Mouse (Mus musculus) c-Kit-positive CD71-negative TER-119-negative erythroid progenitor cells, embryonic 14.5 days (primary cell): Measurements from ENCODE around the gene Speer4f2.
"Not testable (repeated sequence)": the region's sequence is repeated elsewhere in the genome, so short reads cannot be mapped to it uniquely, and the experiment has no call there.

Source experiments
- DNase-seq: peaks from one replicate; pipeline ENCODE4 v3.0.0-alpha.2; 2013; ENCODE audit warnings: low read depth

Gene Speer4f2

DNA sequence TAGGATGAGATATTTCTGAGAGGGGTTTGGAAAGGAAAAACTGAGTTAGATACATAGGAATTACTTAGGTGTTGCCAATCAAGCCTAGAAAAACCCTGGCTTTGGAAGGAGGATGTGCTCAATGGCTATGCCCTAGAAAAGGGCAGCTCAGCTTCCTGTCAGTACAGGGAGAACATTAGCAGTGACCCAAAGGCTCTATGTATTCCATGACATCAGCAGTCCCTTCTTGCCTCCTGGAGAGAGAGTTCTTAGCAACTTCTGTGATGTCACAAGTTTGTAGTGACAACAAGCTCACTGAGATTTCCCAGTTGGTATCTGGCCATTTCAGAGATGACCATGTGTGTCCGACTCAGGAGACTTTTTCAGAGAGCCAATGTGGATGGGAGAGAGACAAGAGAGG, at the start of gene Speer4f2:
Speer4f2 (plus strand) TSS at position 301 of the 400 bp plus-strand sequence.
- DNase-seq = not testable (repeated sequence)

GRCm38 (mm10) chr5:17328946-17329566, 43.9 kb upstream of the Speer4f2 start:
- DNase-seq = no peak

DNA sequence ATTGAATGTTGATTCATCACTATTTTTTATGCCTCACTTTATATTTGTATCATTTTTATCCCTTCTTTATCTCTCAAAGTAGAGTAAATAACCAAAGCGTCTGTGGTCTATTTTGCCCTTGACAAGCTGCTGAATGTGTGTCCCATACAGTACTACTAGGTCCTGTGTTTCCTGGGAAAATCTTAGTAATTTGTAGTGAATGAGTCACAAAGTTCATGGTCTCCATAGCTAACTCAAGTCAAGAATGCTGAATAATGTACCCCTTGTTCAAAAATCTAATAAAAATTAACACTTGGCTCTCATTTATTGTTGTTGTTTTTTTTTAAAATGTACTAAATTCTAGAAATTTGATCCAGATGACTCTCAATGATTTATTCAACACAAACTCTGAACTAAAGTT, 38.1 kb upstream of the Speer4f2 start:
- no peak for DNase-seq

- DNase-seq = not testable (repeated sequence)
These were observed 27.2 kb upstream of the Speer4f2 start for GRCm38 (mm10) chr5:17345741-17346140.

DNA sequence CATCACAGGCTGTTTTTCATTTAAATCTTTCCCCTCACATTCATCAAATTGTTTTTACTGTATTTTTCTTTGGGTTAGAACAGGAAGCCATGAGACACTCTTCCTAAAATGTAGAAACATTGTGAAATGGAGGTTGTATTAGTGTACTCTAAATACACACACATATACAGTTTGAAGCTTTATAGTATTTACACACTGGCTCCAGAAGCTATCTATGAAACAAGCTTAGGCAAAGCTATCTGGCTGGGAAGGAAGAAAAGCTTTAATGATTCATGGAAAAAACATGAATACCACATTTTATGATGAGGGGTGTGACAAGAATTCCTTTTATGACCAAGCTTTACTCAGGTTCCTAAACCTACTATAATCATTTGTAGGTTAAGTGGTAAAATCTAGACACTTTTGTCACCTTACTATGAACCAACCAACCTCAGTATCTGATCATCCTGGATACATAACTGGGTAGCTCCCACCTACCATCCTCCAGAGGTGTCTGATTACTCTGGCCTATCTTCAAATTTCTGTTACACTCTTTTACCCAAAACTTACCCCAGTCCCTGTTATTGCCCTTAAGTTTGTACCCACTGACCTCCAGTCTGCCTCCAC, 13.5 kb upstream of the Speer4f2 start:
- no peak for DNase-seq

DNA sequence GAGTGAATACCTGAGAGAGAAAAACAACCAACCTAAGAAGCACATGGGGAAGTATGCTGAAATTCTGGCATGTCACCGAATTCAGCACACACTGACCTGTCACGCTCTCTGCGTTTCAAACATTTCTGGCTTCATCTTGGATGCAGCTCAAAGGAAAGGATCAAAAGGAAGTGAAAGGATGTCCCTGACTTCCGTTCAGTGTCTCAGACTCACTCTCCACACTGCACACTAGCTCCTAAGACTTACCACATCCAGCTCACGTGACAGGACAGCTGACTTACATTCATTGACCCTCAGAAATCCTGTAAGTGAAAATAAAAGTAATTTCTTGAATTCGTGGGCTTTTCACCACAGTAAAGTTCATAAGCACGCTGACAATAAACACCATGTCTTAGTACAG, 16.9 kb downstream of the Speer4f2 start:
- DNase-seq = no peak

DNA sequence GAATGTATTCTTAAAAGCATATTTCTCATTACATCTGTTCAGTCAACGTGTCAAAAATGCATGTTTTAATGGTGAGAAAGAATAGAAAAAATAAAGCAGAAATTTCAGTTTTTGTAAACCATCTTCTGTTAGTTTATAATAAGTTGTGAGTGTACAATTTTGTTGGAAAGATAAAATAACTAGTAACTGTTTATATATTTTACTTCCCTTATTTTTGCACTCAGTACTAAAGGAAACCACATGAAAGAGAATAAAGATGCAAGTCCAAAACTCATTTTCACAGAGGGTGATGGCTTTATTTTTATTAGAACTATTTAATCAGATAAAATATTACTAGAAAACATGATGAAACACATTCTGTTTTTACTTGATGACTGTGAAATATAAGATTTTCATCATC, 18.2 kb downstream of the Speer4f2 start:
- DNase-seq = no peak

DNA sequence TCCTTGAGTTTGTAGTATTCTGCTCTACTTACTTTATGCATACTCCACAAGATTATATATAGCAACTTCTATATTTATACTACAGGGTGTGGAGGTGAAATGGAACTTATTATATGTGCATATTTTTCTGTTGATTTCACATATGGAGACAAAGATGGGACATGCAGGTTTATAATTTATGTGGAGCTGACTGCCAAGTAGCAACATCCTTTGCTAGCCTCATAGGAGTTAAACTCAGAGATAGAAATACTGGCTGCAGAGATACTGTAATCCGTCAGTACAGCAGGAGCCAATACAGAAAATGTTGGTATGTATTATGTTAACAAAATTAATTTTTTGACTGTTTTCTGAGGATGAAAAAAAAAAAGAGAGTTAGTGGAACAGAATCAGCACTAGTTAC, 27.6 kb downstream of the Speer4f2 start:
- no peak for DNase-seq

DNA sequence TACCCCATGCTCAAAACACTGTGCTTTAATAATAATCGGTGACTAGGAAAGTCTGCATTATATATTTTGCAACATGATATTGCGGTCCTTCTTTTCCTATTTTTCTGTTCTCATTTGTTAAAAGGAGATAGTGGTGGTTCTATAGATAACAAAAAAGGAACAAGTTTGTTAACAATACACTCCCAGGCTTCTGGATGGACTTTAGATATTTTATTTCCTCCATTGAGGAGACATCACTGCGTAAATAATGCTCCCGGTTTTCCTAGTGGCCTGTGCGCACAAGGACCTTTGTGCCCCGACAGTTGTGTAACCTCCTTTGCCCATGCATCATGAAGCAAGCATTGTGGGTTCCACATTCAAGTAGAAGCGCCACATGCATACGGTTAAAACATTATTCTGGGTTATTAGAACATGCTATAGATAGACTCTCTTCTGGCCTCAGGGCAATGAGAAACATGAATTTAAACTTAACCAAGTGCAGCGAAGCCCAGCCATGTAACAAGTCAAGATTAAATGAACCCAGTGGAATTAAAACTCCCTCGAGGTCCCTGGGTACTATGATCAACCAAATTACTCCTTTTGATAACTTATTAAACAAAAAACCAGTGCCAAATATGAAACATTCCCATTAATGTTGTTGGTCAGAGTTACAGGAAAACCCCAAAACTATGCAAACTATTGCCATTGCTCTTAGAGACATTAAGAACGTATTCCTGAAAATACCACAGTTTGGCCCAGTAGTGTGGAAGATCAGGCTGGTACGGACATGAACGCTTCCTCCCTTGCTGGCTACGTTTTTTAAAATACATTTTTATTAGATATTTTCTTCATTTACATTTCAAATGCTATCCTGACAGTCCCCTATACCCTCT, 28.5 kb downstream of the Speer4f2 start:
- no peak for DNase-seq

- no peak for DNase-seq
These were observed 29.5 kb downstream of the Speer4f2 start for GRCm38 (mm10) chr5:17402330-17403125.

DNA sequence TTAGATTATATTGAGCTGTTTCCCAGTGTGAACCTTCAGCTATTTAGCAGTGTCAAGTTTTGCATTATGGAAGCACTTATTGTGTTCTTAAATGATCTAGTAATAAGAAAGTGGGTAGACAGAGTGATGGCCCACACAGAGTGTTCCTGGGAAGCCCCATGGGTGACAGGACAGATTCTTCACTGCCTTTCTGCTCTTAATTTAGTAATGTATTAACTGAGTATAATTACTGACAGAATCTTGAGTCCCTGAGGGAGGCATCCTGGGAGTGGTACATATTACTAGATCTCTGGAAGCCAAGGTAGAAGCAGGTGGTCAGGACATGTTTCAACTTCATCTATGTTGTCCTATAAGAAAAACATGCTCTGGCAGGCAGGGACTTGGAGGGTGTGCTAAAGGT, 30.6 kb downstream of the Speer4f2 start:
- no peak for DNase-seq

GRCm38 (mm10) chr5:17408924-17409660, 36.1 kb downstream of the Speer4f2 start:
- no peak for DNase-seq

DNA sequence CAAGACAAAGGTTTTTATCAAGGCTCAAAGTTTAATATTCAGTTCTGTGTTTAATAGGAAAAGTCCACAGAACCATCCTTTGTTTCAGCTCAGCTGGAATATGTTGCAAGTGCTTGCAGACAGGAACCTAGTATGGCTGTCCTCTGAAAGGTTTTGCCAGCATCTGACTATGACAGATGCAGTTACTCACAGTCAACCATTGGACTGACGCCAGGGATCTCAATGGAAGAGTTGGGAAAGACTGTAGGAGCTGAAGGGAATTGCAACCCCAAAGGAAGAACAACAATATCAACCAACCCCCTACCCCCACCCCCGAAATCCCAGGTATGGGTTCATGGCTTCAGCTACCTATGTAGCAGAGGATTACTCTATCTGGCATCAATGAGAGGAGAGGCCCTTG, 44.2 kb downstream of the Speer4f2 start:
- DNase-seq = no peak

- DNase-seq = no peak
These were observed 46.3 kb downstream of the Speer4f2 start for GRCm38 (mm10) chr5:17419215-17419820.

DNA sequence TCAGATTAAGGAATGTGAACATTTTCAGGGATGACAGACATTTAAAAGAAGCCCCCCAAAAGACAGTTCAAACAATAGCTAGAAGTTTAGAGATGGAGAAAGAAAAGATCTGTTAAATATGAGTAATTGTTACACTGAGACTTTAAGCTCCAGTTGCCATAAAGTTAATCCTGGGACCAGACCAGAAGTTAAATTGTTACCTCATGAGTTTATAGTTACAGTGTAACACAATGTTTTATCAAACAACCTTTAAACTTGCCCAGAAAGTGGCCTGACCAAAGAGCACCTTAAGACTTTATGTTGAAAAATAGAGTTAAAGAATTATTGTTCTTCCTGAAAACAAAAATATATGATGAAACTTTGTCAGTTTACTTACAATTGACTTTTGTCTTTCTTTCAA, 46.9 kb downstream of the Speer4f2 start:
- no peak for DNase-seq

- DNase-seq = no peak
These were observed 49.2 kb downstream of the Speer4f2 start for GRCm38 (mm10) chr5:17422225-17422624.

DNA sequence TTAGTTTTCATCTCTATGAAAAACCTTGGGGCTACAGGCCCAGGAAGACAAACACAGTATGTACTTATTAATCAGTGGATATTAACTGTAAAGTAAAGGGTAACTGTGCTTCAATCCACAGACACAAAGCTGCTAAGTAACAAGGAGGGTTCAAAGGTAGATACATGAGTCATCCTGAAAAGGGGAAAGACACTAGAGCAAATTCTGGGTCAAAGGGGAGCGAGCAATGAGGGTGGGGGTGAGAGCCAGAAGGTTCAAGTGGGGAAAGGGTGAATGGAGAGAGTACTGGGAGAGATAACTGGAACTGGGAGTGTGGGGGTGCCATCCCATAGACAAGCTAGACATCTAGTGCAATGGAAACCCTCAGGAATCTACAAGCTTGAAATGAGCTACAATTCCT, 54.0 kb downstream of the Speer4f2 start:
- DNase-seq = no peak
